Mouse (Mus musculus) induced T-regulatory cell, adult 2 months (primary cell): Measurements from ENCODE around the gene Pklr.

Experiments used
- DNase-seq: peaks from one replicate; pipeline ENCODE4 v3.0.0-alpha.2; 2012; ENCODE audit warnings: low read depth

The Pklr gene

GRCm38 (mm10) chr3:89163643-89164245 is 27.8 kb downstream of the Pklr start:
- peak; percentile 61 for DNase-seq

GRCm38 (mm10) chr3:89164506-89165267 is 28.7 kb downstream of the Pklr start, which contains the start of gene Clk2:
TSS of gene Clk2 (plus strand) at chr3:89164795.
- peak; percentile 96 for DNase-seq

DNA sequence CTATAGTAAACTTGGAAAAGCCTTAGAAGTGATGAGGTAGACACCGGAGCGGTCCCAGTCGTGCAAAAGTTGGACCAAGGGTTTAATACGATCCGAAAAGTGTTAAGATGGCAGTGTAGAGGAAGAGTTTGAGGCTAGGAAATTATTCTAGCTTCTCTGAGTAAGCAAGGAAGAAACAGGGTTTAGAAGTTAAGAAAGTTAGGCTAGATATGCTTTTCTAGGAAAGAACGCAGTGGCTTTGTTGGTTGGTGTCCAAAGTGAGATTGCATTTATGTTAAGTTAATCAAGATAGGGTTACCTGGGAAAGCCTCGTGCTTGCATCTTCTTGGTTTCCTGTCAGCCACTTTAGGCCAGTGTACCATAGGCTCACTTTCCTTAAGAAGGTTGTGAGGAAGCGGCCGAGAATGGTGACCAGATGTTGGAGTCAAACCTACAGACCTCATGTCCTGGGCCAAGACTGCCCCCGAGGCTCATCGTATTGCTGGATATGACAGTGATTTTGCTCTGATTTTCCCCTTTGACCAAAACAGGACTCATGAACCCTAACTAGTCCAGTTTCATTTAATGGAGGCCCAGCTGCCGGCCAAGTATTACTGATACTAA is 29.4 kb downstream of the Pklr start:
- DNase-seq: peak; percentile 53

DNA sequence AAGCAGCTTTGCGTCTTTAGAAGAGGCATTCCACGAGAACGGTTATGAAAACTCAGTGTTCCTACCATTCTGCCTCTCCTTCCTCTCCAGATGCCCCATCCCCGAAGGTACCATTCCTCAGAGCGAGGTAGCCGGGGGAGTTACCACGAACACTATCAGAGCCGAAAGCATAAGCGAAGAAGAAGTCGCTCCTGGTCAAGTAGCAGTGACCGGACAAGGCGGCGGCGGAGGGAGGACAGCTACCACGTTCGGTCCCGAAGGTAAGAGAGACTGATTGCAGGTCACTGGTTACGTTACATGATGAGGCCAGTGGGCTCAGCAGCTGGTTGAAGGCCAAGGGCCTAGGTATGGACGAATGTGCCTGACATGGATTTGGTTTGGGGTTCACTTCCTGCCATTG is 31.0 kb downstream of the Pklr start:
- DNase-seq: no peak

- no peak for DNase-seq
These were observed 38.9 kb downstream of the Pklr start for GRCm38 (mm10) chr3:89174844-89175243.

DNA sequence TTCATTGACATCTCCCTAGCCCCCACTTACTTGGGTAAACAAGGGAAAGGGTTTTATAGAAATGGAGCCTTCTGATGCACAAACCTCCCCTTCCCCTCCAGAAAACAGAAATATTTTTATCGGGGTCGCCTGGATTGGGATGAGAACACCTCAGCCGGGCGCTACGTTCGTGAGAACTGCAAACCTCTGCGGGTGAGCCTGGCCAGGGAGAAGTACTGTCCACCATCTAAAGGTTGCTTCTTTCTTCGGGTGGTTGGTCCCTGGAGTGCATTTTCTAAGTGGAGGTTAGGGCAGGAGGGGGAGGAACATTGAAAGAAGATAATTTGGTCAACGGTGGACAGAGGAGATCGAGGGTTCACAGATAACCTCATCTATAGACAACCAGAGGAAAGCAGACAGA is 39.6 kb downstream of the Pklr start:
- no peak for DNase-seq

DNA sequence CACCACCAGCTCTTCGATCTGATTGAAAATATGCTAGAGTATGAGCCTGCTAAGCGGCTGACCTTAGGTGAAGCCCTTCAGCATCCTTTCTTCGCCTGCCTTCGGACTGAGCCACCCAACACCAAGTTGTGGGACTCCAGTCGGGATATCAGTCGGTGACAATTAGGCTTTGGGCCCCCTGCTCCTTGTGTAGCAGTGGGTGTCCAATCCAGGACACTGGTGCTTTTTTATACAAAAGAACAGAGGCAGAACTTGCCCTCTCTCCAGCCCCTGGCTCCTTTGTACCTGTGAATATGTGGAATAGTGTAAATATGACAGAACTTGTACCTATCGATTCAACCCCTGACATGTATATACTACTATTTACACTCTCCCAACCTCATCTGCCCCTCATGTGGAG is 40.5 kb downstream of the Pklr start:
- no peak for DNase-seq

DNA sequence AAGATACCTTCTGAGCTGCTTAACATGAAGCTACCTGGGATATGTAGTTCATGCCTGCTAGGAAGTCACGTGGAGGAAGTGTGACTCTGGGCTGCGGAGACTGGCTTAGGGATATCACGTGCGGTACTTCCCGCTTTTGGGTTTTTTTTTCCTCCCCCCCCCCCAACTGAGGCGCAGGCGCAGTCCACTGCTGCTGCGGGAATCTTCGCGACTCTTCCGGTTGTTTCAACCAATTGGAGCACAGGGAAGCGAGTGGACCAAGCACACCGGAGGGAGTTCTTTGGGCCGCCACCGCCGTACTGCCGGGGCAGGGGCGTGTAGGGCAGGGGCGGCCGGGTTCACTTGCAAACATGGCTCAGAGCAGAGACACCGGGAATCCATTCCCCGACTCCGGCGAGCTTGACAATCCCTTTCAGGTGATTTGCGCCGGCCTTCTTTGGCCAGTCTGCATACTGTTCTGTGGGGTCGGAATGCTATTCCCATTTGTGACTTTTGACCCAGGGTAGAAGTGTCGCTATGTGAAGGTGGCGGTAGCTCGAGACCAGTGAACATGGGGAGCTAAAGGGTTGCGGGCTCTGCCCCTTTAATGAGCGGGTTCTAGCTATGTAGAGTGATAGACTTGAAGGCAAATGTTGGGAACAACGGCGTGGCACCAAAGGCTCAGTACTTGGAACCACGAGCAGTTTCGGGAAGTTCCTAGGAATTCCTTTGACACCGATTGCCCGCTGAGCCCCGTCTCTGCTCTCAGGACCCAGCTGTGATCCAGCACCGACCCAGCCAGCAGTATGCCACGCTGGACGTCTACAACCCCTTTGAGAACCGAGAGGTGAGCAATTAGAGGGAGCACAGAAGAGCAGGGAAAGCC is 41.5 kb downstream of the Pklr start, which contains the start of gene Scamp3:
Gene Scamp3, plus strand, starts transcription at position 232 of the 865 bp plus-strand sequence.
- peak; percentile 98 for DNase-seq

- DNase-seq: peak; percentile 46
These were observed 42.1 kb downstream of the Pklr start for GRCm38 (mm10) chr3:89178107-89178385.

- DNase-seq: peak; percentile 46
These were observed 43.1 kb downstream of the Pklr start for GRCm38 (mm10) chr3:89179056-89179455.

DNA sequence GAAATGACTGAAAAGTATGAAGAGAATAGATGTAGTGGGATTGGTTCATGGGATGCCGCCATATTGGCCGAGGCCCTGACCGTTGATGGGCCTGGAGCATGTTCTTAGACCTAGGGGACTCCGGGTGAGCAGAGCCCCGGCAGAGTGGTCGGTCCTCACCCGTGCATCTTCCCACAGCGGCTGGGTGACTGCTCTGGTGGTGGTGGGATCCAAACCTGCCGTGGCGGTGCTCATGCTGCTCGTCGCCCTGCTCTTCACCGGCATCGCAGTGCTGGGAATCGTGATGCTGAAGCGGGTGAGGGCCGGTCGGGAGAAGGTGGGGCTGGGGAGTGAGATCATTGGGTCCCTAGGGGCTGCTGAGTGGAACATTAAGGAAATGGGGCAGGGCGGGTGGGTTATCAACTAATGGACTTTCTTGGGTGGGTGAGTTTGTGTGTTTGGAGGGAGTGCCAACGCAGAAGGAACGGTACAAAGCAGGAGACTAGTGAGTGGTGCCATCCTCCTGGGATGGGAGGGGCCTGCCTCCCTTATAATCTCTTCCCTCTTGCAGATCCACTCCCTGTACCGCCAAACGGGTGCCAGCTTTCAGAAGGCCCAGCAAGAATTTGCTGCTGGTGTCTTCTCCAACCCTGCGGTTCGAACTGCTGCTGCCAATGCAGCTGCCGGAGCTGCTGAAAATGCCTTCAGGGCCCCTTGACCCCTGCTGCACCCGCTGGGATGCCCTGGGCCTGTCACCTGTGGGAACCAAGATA is 46.0 kb downstream of the Pklr start:
- DNase-seq: no peak

GRCm38 (mm10) chr3:89182531-89183057 is 46.7 kb downstream of the Pklr start:
- peak; percentile 62 for DNase-seq

DNA sequence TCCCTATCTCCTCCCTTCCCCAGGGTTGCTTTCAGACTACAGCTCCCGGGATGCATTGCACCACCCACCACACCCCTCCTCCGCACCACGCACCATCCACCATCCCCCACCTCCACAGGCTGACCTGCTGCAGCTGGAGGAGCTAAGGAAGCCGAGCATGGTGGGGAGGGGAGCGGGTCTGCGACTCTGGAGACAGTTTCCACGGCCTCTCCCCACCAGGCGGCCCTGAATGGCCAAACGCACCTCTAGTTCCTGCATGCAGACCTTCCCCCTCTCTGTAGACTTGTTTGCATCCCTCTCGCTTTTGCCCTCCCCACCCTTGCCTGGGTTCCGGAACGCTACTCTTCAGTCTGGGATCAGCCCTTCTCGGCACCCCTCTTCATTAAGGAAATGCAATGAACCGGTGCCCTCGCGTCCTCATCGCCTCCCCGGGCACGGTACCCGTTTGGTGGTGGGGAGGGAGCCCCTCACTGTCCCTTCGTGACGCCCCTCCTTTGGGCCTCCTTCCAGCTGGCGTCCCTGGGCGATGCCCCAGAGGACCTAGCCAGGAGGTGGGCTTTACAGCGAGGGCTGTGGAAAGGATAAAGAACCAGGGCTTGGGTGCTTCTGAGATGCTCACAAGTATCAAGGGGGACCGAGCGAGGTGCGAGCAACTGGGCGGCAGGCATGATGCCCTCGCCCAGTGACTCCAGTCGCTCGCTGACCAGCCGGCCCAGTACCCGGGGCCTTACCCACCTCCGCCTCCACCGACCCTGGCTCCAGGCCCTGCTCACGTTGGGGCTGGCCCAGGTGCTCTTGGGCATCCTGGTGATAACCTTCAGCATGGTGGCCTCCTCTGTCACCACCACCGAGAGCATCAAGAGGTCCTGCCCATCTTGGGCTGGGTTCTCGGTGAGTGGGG is 47.4 kb downstream of the Pklr start, which contains the start of gene Fam189b:
Gene Fam189b, plus strand, starts transcription at position 86 of the 901 bp plus-strand sequence.
- peak; percentile 79 for DNase-seq

GRCm38 (mm10) chr3:89183959-89184315 is 48.0 kb downstream of the Pklr start:
- DNase-seq: no peak

DNA sequence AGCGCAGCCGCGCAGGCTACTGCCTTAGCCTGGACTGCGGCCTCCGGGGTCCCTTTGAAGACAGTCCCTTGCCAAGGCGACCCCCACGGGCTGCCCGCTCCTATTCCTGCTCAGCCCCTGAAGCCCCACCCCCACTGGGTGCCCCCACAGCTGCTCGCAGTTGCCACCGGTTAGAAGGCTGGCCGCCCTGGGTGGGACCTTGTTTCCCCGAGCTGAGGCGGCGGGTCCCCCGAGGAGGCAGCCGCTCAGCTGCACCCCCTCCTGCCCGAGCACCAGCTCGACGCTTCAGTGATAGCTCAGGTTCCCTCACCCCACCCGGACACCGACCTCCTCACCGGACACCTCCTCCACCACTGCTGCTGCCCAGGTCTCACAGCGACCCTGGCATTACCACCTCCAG is 51.3 kb downstream of the Pklr start:
- DNase-seq: no peak

GRCm38 (mm10) chr3:89187690-89188477 is 51.9 kb downstream of the Pklr start:
- peak; percentile 80 for DNase-seq

- peak; percentile 79 for DNase-seq
These were observed 52.5 kb downstream of the Pklr start for GRCm38 (mm10) chr3:89188478-89188875.

DNA sequence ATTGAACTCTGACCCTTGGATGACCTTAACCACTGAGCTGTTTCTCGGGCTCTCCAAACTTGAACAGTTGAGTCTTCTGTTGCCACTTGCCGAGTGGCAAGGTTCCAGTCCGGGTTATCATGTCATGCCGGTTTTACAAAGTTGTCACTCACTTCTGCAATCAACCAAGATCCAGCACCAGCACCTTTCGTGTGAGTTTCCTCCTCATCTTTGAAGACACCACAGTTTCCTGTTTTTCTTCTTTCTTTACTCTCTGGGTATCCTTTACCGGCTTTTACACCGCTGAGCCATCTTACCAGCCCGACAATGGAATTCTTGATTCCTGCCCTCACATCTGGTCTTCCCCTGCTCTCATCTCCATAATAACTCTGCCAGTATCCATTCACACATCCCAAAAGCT is 54.5 kb downstream of the Pklr start:
- DNase-seq: peak; percentile 84

DNA sequence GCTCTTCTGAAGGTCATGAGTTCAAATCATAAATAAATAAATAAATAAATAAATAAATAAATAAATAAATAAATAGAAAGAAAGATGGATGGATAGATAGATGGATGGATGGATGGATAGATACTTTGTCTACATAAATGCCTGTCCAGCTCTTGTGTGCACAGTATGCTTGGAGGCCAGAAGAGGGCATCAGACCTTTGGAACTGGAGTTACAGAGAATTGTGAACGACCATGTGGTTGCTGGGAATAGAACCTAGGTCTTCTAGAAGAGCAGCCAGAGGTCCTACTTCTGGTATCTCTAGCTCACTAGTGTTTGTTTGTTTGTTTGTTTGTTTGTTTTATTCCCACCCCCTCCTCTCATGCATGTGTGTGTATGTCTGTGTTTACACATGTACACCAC is 57.4 kb downstream of the Pklr start:
- no peak for DNase-seq

DNA sequence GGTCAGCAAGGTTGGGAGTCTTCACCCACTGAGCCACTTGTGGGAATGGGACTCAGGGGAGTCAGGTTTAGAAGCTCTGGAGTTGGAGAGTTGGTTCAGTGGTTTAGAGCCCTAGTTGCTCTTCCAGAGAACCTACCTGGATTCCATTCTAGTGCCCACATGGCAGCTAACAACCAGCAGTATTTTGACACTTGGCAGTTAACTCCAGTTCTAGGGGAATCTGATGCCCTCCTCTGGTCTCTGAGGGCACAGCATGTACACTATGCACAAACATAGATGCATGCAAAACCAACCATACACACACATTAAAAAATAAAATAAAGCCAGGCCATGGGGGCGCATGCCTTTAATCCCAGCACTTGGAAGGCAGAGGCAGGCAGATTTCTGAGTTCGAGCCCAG is 57.9 kb downstream of the Pklr start:
- DNase-seq: peak; percentile 80
